Mouse (Mus musculus): ENCODE results near the gene Fgf6. TPM values are rescaled to one million over a fixed set of nuclear protein-coding genes. Genes with fewer than 3 reads are reported as not detected.

Fgf6 gene
- polyA plus RNA-seq, 2 experiments from 2014 or later: not detected

Other genes starting within 250 kb of the Fgf6 start
- gene Ndufa9, start 166.4 kb upstream of the Fgf6 start, polyA plus RNA-seq (2017; shearing (Covaris generic)): 100 to 1,000 TPM; 160 to 212 TPM
- not detected for gene Akap3, start 162.5 kb upstream of the Fgf6 start, polyA plus RNA-seq (2017; shearing (Covaris generic))
- under 1 TPM in 1 of 2 experiments, not detected in 1; 0.23 TPM for gene Dyrk4, start 93.7 kb upstream of the Fgf6 start, polyA plus RNA-seq (2017; shearing (Covaris generic))
- gene Rad51ap1, start 76.0 kb upstream of the Fgf6 start, polyA plus RNA-seq (2017; shearing (Covaris generic)): 10 to 100 TPM; 10.9 to 19.8 TPM
- gene D6Wsu163e, start 75.6 kb upstream of the Fgf6 start, polyA plus RNA-seq (2017; shearing (Covaris generic)): 10 to 100 TPM in 1 of 2 experiments, 1 to 10 TPM in 1; 9.8 to 11.2 TPM
- gene Fgf23, start 57.3 kb downstream of the Fgf6 start, polyA plus RNA-seq (2017; shearing (Covaris generic)): not detected
- gene Tigar, start 94.0 kb downstream of the Fgf6 start, polyA plus RNA-seq (2017; shearing (Covaris generic)): 1 to 10 TPM; 6.7 to 8.2 TPM
- 100 to 1,000 TPM; 863 to 906 TPM for gene Ccnd2, start 136.6 kb downstream of the Fgf6 start, polyA plus RNA-seq (2017; shearing (Covaris generic))

Measured in activated CD4-positive, CD25-positive, alpha-beta regulatory T cell, adult 4 months (primary cell).